Mouse (Mus musculus) megakaryocyte, adult 5-6 weeks (primary cell): ENCODE measurements around the gene Pimreg. TPM values are rescaled to one million over a fixed set of nuclear protein-coding genes. Genes with fewer than 3 reads are reported as not detected.

Source experiments
- total RNA-seq, 2 experiments: library from RNA; stranded (forward) in 1 of 2; stranded (reverse) in 1 of 2; fragments of 153-499, 151-499 nt in 1 of 2; fragments of 221-1000, 200-1000 nt in 1 of 2; gene quantifications; 2 replicates each; pipeline versions ENCODE4 v1.2.3 to v1.2.4; 2015 to 2017

The Pimreg gene
- total RNA-seq, 2 experiments from 2014 or later = 16.3 to 34.0 TPM

Other genes with a start within 250 kb of the Pimreg start
- gene Aipl1, start 4.5 kb upstream of the Pimreg start, total RNA-seq (2015) = 0.29 and 0.93 TPM in 2 replicates
- gene Aipl1, start 4.5 kb upstream of the Pimreg start, total RNA-seq (2017) = 0.37 and 0.77 TPM in 2 replicates
- gene Pitpnm3, start 93.7 kb downstream of the Pimreg start, total RNA-seq (2015) = not detected in 2 replicates
- gene Pitpnm3, start 93.7 kb downstream of the Pimreg start, total RNA-seq (2017) = 0.07 TPM in 1 of 2 replicates, not detected in the other
- not detected in 2 replicates for gene Gm43951, start 164.8 kb downstream of the Pimreg start, total RNA-seq (2015)
- gene Gm43951, start 164.8 kb downstream of the Pimreg start, total RNA-seq (2017) = 0.11 and 0.24 TPM in 2 replicates
- 3.6 and 8.8 TPM in 2 replicates for gene 4933427D14Rik, start 165.4 kb downstream of the Pimreg start, total RNA-seq (2015)
- gene 4933427D14Rik, start 165.4 kb downstream of the Pimreg start, total RNA-seq (2017) = 5.6 and 9.4 TPM in 2 replicates
- gene Txndc17, start 165.5 kb downstream of the Pimreg start, total RNA-seq (2015) = 137 and 150 TPM in 2 replicates
- 50.6 and 51.3 TPM in 2 replicates for gene Txndc17, start 165.5 kb downstream of the Pimreg start, total RNA-seq (2017)
- 15.6 and 26.1 TPM in 2 replicates for gene Med31, start 173.6 kb downstream of the Pimreg start, total RNA-seq (2015)
- 19.3 and 20.1 TPM in 2 replicates for gene Med31, start 173.6 kb downstream of the Pimreg start, total RNA-seq (2017)
- gene Slc13a5, start 225.2 kb downstream of the Pimreg start, total RNA-seq (2015) = not detected in 2 replicates
- not detected in 2 replicates for gene Slc13a5, start 225.2 kb downstream of the Pimreg start, total RNA-seq (2017)